Mouse (Mus musculus): ENCODE data around the gene Mrtfa. TPM values are rescaled to one million over a fixed set of nuclear protein-coding genes. Genes with fewer than 3 reads are reported as not detected.

The Mrtfa gene
- total RNA-seq, 4 experiments from 2014 or later = 64.2 to 70.5 (median 64.9) TPM

DNA sequence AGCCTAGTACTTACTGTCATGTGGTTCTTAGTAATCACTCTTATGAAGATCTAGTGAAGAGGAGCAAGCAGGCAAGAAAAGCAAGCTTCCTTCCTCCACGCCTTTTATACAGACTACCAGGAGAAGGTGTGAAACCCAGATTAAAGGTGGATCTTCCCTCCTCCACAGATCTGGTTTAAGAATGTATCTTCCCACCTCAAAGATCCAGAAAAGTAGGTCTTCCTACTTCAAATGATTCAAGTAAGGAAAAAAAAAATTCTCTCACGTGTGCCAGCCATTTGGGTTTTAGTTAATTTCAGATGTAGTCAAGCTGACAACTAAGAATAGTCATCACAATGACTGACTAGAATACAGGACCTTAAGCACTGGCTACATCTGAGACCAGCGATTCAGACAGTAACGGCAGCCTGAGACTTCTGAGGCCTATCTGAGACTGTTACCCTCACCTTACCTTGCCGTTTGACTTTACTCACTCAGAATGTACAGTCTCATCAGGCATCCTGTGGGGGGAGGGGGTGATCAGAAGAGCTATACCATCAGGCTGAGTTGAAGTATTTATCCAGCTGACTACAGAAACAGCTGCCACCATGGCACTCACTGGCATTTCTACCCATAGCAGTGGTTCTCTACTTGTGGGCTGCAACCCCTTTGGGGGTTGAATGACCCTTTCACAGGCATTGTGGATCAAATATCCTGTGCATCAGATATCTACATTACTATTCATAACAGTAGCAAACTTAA lies 121.7 kb downstream of the Mrtfa start:
- DNase-seq (ENCODE audit: low spot score in 2 of 2) = no peak

DNA sequence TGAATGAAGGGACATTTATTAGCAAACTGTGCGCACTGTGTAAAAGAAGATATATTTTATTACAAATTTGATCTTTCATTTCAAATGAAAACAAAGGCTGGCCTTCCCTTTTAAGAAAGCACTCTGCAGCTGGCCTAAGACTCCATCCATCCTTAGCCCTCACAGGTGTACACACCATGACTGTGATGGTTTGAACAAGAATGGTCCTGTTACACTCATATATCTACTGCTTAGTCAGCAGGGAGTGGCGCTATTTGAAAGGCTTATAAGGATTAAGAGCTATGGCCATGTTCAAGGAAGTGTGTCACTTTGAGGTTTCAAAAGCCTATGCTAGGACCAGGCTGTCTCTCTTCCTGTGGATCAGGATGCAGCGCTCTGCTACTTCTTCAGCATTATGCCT lies 122.8 kb downstream of the Mrtfa start:
- no peak for DNase-seq (ENCODE audit: low spot score in 2 of 2)

DNA sequence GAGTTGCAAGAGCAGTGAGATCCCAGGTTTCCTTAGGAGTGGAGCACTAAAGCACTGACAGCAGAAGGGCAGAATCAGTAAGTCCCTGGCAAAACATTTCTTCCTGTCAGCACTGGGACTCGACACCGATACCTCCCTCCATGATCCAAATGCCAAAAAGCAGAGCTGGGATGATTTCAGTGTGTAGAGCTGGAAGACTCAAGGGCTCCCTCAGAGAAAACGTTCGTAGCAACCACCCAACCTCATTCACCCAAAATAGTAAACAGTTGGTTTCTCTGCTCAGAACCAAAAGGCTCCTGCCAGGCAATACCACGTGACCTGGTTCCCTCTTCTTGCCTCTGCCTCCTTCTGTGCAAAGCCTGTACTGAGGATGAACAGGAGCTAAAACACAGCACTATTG lies 123.6 kb downstream of the Mrtfa start:
- DNase-seq (ENCODE audit: low spot score in 2 of 2) = peak in 1 of 2 experiments; percentile 33

DNA sequence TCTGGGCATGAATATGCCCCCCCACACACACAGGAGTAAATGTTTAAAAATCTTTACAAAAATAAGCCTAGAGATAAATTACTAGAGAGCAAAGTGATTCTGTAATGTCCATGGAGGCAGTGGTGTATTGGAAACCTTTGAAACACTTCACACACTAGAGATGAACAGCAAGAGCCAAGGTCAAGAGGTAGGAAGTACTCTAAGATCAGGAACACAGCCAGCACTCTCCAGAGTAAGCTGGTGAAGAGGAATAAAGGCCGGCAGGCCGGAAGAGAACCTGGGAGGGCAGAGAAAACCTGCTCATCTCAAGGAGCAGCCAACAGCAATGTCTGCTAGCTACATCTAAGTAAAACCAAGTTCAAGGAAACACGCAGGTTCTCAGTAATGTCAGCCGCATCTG lies 125.9 kb downstream of the Mrtfa start:
- no peak for DNase-seq (ENCODE audit: low spot score in 2 of 2)

DNA sequence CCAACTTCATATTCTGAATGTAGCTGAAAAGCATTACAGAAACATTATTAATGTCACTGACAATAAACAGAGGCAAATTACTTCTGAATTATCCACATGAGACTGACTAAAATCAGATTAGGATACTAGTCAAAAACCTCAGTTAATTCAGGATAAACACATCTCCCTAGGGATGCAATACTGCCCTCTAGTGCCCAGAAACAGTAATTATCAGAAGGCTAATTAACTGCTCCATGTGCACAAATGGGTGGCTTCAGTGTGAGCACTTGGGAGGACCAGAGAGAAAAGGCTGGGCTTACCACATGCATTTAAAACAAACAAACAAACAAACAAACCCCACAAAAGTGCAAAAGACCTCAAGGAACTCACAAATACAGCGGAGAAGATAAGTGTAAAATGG lies 126.4 kb downstream of the Mrtfa start:
- no peak for DNase-seq (ENCODE audit: low spot score in 2 of 2)

DNA sequence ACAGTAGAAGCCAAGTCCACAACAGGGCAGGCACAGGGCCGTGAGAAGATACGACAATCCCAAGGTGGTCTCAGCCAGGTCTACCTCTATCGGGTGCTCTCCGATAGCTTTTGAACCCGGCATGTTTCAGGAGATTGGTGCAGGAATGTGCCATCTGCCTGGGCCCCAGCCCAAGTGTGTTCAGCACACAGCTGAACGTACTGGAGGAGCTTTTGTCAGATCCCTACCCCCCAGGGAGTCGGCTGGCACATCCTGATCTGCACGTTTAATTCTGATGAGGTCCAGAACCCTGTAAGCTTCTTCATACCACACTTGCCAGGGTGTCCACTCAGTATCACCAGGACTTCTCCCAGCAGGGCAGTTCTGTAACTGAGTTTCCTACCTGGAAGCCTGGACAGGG lies 127.9 kb downstream of the Mrtfa start:
- no peak for DNase-seq (ENCODE audit: low spot score in 2 of 2)

DNA sequence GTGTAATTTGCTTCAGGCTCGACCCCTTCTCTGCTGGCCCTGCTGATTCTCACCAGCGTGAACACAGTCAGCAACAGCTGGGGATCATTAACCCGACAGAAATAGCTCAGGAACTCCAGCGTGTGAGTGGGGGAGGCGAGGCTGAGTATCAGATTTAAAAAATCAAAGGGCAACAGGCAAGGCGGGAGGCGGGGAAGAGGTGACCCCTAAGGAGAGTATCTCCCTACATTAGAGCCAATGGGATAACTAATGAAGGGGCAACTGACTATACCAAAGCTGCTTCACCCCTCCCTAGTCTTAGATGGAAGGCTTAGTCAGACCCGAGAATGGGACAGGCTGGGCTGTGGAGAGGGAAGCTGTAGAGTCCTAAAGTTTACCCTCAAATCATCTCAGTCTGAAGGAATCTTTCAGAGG lies 128.4 kb downstream of the Mrtfa start:
- DNase-seq (ENCODE audit: low spot score in 2 of 2) = no peak

DNA sequence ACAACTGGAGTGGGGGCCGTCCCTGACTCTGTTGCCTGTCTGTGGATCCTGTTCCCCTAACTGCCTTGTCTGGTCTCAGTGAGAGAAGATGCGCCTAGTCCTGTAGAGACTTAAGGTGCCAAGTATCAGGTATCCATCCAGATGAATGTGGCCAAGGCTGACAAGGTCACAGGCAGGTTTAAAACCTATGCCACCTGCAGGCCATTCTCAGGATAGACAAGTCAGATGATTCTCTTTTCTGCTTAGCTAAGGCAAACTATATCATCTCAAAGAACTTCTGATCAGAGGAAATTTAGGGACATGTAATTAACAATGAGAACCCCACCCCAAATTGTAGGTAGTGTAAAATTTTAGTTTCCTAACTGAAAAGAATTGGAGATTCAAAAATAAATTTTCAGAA lies 129.6 kb downstream of the Mrtfa start:
- DNase-seq (ENCODE audit: low spot score in 2 of 2) = no peak

DNA sequence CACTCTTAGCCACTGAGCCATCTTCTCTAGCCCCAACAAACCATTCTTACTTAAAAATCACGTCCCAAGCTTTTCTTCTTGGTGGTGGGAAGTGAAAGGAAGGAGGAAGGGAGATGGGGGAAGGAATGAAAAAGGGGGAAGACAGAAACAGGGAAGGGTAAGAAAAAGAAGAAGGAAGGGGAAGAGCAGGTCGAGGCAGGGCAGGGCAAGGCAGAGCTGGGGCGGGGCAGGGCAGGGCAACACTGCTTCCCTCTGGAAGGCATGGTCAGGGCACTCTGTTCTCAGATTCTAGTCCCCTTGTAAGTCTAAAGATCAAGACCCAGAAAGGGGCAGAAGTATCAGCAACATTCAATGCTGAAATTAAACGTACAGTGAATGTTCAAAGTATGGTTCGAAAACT lies 132.8 kb downstream of the Mrtfa start:
- DNase-seq (ENCODE audit: low spot score in 2 of 2) = no peak

DNA sequence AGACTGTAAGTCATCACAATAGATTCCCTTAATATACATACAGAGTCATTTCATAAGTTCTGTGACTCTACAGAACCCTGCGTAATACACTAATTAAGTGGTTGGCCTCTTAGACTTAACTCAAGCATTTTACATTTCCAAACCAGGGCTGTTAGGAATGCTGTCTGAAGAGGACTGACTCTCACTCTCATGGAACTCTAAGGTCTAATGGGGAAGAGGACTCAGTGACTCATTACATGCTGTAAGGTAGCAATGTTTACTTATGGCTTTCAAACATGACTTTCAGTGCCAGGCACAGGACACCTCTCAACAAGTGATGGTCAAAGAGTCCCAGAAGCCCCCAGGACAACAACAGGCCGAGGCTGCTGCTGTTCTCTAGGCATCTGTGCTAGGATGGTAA lies 135.1 kb downstream of the Mrtfa start:
- DNase-seq (ENCODE audit: low spot score in 2 of 2) = no peak

DNA sequence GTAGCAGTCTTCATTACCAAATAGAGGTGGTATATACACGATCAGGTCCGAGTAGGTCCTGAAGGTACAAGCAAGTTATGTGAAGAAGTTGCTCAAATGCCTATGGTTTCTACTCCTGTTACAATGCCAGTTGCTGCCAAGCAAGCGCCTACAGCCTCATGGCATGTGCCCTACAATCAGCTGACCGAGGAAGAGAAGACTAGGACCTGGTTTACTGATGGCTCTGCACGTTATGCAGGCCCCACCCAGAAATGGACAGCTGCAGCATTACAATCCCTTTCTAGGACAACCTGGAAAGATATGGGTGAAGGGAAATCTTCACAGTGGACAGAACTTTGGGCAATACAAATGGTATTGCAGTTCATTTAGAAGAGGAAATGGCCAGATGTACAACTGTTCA lies 138.1 kb downstream of the Mrtfa start:
- no peak for DNase-seq (ENCODE audit: low spot score in 2 of 2)

DNA sequence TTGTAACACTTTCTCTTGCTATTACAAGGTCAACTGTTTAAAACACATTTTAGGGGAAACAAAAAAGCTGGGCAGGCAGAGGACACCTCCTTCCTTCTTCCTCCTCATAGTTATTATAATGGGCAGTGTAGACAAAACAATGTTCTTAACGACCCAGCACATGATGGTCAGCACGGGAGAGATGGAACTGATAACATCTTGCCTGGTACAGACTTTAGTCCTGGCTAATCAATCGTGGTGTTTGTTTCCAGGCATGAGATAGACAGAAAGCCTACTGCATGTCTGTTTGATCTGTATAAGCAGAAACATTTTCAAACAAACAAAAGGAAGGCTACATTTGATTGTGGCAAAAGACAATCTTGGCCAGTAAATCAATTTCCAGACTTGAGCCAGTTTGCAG lies 140.1 kb downstream of the Mrtfa start:
- DNase-seq (ENCODE audit: low spot score in 2 of 2) = no peak

DNA sequence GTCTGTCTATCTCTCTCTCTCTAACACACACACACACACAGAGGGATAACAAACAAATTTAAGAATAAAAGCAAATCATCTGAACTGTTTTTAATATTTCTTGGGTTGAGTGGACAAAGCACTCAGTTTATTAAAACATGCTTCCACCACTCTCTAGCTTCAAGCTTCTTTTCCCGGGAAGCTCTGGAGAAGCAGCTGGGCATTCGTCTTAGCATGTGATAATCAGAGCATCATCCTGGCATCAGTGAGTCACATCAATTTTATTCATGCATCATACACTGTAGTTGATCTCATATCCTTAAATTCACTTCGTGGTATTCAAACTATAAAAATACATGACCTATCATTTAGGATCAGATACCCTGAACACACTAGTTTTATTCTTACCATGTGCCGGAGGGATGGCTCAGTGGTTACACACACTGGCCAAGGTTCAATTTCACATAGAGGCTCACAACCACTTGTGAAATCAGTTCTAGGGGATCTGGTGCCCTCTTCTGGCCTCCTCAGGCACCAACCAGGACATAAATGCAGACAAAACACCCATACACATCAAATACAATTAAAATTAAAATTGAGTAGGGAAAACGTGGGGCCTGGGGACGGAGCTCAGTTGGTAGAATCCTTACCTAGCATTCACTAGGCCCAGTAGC lies 141.0 kb downstream of the Mrtfa start:
- no peak for DNase-seq (ENCODE audit: low spot score in 2 of 2)

DNA sequence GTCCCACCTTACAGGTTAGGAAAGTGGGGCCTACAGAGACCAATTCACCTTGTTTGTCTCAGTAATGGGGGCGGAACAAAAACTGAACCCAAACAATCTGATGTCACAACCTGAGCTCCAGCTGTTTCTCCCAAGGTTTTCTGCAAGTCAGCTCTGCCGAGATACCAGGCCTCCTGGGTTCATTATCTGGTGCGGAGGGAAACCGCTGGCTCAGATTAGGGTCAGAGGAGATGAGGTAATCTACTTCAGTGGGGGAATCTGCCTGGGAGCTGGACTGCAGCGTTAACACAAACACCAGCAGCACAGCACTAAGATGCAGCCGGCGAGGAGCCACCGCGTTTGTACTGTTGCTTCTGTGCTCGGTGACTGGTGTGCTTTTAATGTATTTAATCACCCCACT lies 143.1 kb downstream of the Mrtfa start:
- no peak for DNase-seq (ENCODE audit: low spot score in 2 of 2)

DNA sequence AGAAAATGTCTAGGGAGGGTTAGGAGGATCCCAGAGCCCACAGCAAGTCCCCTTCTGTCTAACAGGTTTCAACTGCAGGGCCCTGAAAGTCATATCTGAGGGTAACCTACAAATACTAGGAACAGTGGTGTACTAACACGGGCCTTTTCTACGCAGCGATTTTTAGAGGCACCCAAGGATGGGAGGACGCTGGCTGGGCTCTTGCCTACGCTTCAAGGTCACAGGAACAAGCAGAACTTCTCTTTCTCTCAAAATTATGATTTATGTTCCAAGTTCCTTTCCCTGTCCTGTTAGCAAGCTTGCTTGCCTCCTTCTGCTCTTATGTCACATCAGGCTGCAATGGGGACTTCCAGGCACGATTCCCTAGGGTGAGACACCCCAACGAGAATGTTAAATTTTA lies 144.5 kb downstream of the Mrtfa start:
- no peak for DNase-seq (ENCODE audit: low spot score in 2 of 2)

DNA sequence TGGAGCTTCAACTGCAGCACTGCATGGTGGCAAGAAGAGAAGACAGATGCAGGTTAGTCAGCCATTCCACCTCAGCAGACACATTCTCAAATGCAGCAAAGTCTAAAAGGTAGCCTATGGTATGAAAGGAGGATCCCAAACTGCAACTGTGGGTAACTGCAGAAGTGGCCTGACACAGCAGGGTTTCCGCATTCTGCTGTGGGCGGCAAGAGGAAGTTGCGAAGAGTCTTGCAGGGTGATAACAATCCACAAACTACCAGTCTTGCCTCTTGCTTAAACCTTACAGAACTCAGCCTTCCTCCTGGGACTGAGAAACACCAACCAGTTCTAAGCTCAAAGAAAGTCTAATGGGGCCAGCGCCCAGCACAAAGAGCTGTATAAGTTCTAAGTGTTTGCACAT lies 145.2 kb downstream of the Mrtfa start:
- DNase-seq (ENCODE audit: low spot score in 2 of 2) = no peak

DNA sequence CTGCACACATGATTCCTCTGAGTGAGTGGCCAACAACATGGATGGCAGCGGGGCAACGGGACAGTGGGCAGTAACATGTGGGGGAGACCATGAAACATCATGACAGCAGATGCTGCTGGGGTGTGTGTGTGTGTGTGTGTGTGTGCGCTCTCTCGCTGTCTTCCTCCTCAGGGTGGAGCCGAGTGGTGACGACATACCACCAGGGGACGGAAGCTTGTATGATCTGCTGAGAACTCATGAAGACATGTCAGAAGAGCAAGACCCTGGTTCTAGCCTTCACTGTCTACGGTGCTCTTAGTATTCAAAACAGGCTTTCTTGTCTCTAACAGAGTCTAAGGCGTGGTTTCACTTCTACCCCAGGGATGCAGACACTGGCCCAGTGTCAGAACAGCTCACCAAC lies 146.1 kb downstream of the Mrtfa start:
- DNase-seq (ENCODE audit: low spot score in 2 of 2) = no peak

DNA sequence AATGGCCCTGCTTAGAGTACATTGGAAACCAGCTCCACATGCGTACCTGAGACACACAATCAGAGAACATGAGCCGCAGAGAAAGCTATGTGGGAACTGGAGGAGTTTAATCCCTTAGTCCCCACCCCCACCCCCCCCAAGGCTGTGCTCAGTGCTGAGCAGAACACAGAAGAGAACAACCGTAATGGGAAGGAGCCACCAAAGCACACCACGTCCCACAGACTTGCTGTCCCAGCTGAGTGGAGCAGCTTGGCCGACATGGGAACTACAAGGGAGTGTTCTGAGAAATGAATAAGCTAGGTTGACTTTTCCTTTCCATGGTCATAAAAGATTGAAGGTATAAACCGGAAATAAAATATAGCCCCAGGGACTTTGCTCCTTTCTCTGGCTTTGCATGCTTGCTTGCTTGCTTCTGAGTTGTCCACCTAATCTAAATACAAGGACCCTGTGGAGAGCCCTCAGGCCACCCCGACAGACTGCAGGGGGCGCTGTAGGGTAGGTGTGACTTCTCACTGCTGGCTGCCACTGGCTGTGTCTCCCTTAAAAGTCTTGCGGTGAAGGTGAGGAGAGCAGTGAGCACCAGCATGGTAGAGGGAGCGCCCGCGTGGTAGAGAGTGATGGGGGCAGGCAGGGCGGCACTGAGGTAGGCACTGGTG lies 148.2 kb downstream of the Mrtfa start:
- no peak for DNase-seq (ENCODE audit: low spot score in 2 of 2)

DNA sequence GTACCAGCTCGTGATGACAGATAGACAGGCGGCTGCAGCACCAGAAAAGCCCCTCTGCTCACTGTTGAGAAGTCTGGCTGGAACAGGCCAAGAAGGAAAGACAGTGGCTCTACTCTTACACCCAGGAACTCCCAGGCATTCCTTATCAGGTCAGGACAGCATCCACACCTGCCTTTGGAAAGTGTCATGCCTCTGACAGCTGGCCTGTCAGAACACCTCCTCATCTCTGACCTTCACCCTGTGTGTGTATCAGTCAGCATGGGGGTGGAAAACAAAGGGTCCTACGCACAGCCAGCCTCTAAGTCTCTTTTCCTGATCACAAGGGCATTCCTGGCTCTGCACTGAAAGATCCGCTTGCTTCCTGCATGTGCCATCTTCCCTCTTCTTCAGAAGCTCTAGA lies 148.8 kb downstream of the Mrtfa start:
- DNase-seq (ENCODE audit: low spot score in 2 of 2) = no peak

DNA sequence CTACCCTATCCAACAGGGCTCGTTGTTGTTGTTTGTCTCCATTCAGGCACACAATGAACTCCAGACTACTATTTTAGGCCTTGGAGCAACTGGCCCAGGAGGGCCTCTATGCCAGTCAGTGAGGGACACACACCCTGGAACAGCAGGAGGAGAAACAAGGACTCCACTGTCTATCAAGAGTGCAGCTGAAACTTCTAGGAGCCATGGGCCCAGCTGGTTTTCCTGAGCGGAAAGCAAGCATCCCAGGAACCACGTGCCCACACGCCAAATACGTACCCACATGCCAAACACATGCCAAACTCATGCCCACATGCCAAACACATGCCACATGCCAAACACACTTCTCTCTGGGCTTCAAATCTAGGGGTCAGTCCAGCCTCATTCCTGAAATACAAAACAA lies 152.1 kb downstream of the Mrtfa start:
- no peak for DNase-seq (ENCODE audit: low spot score in 2 of 2)

DNA sequence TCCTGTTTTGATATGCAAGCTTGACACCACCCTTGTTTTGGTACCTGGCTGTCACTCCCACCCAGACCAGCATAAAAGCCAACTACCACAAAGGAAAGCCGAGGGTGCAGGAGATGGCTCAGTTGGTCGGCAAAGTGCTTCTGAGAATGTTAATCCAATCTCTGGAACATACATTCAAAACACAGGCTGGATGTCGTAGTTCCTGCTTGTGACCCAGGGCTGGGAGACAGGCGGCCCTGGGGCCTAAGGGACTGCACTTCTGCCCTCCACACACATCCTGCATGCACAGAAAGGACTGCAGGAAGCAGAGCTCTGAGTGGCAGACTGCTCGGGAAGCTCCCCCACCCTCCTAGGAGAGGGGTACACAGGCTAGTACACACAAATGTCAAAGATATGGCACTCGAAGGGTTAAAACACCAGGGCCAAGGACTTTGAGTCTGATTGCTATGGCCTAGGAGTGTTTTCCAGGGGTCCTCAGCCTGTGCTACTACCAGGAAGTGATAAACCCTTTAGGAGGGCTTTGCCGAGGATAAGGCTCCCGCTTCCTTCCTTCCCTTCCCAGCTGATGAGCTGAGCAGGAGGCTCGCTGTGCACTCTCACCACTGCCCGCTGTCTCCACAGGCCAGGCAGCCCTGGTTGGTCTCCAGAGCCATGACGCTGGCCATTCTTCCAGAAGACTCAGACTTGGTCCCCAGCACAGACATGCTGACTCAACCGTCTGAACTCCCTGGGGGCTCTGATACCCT lies 155.0 kb downstream of the Mrtfa start:
- DNase-seq (ENCODE audit: low spot score in 2 of 2) = no peak

DNA sequence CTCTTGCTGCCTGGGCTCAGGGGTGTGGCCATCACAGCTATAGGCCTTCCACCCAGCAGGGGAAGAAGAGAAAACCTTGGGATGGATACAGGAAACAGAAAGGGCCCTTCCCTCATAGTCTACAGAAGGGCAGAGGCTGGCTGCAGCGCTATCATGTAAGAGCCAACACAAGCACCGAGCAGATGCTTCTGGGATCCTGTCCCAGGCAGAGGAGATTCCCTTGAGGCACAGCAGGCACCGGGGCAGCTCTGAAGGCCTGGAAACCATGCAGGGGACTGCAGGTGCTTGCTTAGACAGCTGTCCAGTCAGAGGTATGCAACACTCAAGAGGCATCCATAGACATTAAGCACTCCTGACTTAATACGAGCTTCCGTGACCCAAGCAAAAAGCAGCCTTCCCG lies 156.4 kb downstream of the Mrtfa start:
- no peak for DNase-seq (ENCODE audit: low spot score in 2 of 2)

All from left cerebral cortex, adult 8-10 months (tissue).